Mouse (Mus musculus): ENCODE data around the gene Actr1a. TPM values are rescaled to one million over a fixed set of nuclear protein-coding genes. Genes with fewer than 3 reads are reported as not detected.

The Actr1a gene
- total RNA-seq, 2 experiments from 2014 or later, result 89.3 to 94.8 TPM

- intact Hi-C loops (cut with DNase I), result no loop called here
- DNase-seq (ENCODE audit: low spot score), result no peak
These were observed 64.9 kb downstream of the Actr1a start for GRCm38 (mm10) chr19:46330696-46331095.

- peak; percentile 53 for DNase-seq (ENCODE audit: low spot score)
- intact Hi-C loops (cut with DNase I), result no loop called here
These were observed 65.6 kb downstream of the Actr1a start for GRCm38 (mm10) chr19:46329951-46330350.

GRCm38 (mm10) chr19:46329031-46329641, 66.4 kb downstream of the Actr1a start:
- intact Hi-C loops (cut with DNase I), result no loop called here
- DNase-seq (ENCODE audit: low spot score), result no peak

- intact Hi-C loops (cut with DNase I), result no loop called here
- peak; percentile 91 for DNase-seq (ENCODE audit: low spot score)
These were observed 67.2 kb downstream of the Actr1a start, which contains the start of gene Fbxl15 for GRCm38 (mm10) chr19:46328081-46329030. Gene Fbxl15 (plus strand): TSS chr19:46328184.

GRCm38 (mm10) chr19:46327531-46328064, 68.0 kb downstream of the Actr1a start:
- DNase-seq (ENCODE audit: low spot score), result no peak
- intact Hi-C loops (cut with DNase I), result loop anchor here (2.0 kb wide), 1 partner anchor 19 kb away; no protein-coding TSS in a partner anchor

Small RNAs within 50 kb of the gene (microRNA-seq; reads per million reads assigned to microRNA genes)
- gene Mir146b, result 2.2 reads per million

Other genes starting within 250 kb of the Actr1a start
- under 1 TPM; 0.42 to 0.61 TPM for gene Pitx3, start 247.4 kb downstream of the Actr1a start, total RNA-seq (2021)
- 10 to 100 TPM; 44.1 to 49.0 TPM for gene Gbf1, start 243.2 kb downstream of the Actr1a start, total RNA-seq (2021)
- 10 to 100 TPM; 17.2 to 18.8 TPM for gene Nfkb2, start 91.4 kb downstream of the Actr1a start, total RNA-seq (2021)
- 1 to 10 TPM; 1.2 to 1.3 TPM for gene Psd, start 68.6 kb downstream of the Actr1a start, total RNA-seq (2021)
- gene Fbxl15, start 67.6 kb downstream of the Actr1a start, total RNA-seq (2021), result 1 to 10 TPM; 5.2 to 6.0 TPM
- 10 to 100 TPM; 80.9 to 87.7 TPM for gene Cuedc2, start 57.0 kb downstream of the Actr1a start, total RNA-seq (2021)
- 1 to 10 TPM; 1.9 to 2.3 TPM for gene Mfsd13a, start 54.6 kb downstream of the Actr1a start, total RNA-seq (2021)
- under 1 TPM; 0.36 to 0.70 TPM for gene 2310034G01Rik, start 45.4 kb downstream of the Actr1a start, total RNA-seq (2021)
- 10 to 100 TPM; 12.0 to 12.6 TPM for gene Sufu, start 1.1 kb upstream of the Actr1a start, total RNA-seq (2021)
- 10 to 100 TPM; 37.3 to 40.6 TPM for gene Trim8, start 106.0 kb upstream of the Actr1a start, total RNA-seq (2021)
- gene Arl3, start 177.4 kb upstream of the Actr1a start, total RNA-seq (2021), result 10 to 100 TPM; 33.2 to 37.0 TPM
- 1 to 10 TPM; 3.1 to 4.2 TPM for gene Sfxn2, start 177.6 kb upstream of the Actr1a start, total RNA-seq (2021)
- gene Wbp1l, start 203.3 kb upstream of the Actr1a start, total RNA-seq (2021), result 10 to 100 TPM; 48.5 to 54.4 TPM

Data from heart, postnatal 25 days (tissue).